Mouse (Mus musculus): ENCODE measurements around the gene Ptx4.

Gene Ptx4

DNA sequence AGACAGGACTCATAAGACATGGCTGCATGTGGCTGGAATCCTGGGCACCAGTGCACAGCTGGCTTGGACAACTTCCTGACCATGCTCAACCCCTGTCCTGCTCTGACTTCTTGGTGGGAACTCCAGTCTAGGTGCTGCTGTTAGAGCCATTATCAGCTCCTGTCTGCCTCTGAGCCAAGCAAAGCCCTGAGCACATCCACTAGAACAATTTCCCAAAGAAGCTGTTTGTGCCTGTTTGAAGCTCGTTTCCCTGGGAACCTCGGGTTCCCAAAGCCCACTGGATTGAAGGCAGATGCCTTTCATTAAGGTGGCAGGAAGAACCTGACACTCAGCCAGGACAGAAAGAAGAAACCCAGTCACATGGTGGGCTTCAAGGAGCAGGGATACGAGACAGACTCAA lies at the start of gene Ptx4:
TSS of gene Ptx4 (plus strand) at position 355 of the 400 bp plus-strand sequence.
- DNase-seq, result no peak

GRCm38 (mm10) chr17:25076906-25077305 lies 43.7 kb upstream of the Ptx4 start:
- no peak for DNase-seq

DNA sequence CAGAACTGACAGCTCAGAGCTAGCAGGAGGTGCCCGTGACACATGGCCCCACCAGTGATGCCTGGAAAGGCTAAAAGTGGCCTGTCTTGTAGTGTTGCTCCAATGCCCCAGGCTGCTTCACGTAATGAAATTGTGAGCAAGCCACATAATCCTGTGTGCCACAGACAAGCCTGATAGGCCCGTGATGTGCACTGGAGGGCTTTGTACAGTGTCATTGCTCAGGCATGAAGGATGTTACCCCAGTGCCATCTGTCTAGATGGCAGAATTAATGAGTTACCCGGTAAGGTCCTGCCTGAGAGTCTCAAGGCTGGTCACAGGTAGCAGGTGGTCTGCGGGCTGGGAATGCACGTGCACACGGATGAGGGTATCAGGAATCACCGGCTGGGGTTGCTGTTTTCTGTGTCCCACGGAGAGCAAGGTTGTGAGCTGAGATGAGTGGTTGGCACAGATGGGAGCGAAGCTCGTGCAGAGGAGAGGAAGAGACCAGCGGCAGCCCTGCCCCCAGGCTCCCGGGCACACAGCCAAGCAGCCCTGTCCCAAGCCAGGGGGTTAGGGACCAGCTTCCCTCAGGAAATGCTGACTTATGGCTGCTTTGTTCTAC lies 42.7 kb upstream of the Ptx4 start:
- peak; percentile 84 for DNase-seq

DNA sequence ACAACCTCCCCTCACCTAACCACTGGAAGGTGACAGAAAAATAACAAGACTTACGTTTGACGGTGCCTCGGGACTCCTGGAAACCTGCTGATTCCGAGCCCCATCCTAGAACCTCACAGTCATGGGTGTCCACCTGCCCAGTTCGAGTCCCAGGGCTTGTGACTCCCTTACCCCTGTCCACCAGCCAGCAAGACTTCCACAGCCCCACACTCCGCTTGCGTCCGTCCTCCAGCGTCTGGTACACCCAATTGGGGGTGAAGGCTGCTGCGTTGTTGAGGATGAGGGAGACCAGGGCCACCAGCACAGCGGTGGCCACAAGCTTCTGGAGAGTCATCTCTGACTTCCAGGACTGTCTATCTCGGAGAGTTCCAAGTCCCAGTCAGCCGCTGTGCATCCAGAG lies 40.4 kb upstream of the Ptx4 start:
- no peak for DNase-seq

DNA sequence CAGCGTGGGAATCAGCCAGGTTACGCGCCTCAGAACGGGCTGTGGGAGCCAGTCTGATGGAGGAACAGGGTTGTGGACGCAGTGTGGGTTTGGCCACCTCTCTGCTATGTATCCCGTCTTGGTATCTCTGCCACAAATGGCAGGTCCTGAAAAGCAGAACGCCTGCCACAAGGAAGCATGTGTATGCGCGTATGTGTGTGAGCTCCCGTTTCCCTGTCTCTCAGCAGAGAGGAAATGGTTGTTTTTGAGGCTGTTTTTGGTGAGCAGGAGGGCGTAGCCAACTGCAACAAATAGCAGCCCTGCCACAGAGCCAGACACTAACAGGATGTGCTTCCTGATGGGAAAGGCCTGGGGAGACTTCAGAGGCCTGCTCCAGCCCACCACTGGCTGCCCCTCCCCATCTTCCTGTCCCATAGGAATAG lies 39.6 kb upstream of the Ptx4 start:
- peak; percentile 91 for DNase-seq

DNA sequence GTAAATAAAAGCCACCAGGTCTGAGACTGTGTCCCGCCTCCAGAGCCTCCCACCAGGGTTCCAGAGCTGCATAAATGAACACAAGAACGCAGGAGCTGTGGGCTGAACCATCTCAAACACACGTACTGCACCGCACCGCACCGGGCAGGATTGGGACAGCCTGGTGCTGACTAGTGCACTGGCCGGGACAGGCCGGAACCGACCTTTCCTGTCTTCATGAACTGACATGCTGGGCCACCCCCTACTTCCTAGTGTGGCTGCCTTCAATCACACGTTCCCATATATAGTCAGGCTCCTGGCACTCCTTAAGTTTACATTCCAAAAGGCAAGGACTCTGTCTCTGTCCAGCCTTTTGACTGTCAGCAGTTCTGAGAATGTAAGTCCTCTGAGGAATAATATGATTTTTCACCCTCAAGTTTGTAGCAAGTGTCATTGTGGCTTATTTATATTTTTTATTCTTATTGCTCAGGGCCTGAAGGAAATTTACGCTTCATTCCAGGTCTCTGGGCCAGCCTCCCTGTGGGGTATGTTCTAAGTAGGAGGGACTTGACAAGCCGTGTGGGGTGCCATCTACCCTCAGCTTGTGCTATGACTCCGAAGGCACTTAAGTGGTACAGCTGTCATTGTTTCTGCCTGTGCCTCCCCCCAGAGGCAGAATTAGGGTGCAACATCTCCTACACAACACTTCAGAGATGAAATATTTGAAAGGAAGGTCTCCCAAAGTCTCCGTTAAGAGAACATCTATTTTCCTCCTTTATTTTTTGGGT lies 38.3 kb upstream of the Ptx4 start:
- DNase-seq, result peak; percentile 85

GRCm38 (mm10) chr17:25082887-25083286 lies 37.7 kb upstream of the Ptx4 start:
- no peak for DNase-seq

DNA sequence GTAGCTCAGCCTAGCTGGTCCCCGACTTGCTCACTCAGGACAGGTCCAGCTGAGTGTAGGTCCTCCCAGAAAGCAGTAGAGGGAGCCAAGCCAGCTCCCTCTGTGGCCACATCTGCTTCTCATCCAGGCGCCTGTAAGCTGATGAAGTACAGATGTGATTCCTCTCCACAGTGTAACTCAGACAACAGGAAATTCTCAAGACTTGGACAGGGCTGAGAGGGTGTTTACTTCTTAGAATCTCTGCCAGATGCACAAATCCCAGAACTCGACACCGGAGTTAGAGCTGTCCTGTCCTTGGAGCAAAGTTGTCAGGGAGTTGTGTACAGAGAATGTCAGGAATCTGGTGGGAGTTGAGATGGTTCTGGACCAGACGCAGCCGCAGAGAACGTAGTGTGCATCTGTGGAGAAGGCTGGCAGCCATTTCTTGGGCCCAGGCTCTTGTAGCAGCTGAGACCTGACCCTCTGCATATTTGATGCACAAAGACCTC lies 37.1 kb upstream of the Ptx4 start, which contains the start of gene Tmem204:
TSS of gene Tmem204 (minus strand) at position 148 of the 488 bp plus-strand sequence.
- peak; percentile 86 for DNase-seq

- no peak for DNase-seq
Measured at GRCm38 (mm10) chr17:25084835-25085385, 35.6 kb upstream of the Ptx4 start.

- no peak for DNase-seq
Measured at GRCm38 (mm10) chr17:25086724-25087123, 33.8 kb upstream of the Ptx4 start.

GRCm38 (mm10) chr17:25089158-25089557 lies 31.4 kb upstream of the Ptx4 start:
- no peak for DNase-seq

- no peak for DNase-seq
Measured at GRCm38 (mm10) chr17:25090450-25090849, 30.1 kb upstream of the Ptx4 start.

DNA sequence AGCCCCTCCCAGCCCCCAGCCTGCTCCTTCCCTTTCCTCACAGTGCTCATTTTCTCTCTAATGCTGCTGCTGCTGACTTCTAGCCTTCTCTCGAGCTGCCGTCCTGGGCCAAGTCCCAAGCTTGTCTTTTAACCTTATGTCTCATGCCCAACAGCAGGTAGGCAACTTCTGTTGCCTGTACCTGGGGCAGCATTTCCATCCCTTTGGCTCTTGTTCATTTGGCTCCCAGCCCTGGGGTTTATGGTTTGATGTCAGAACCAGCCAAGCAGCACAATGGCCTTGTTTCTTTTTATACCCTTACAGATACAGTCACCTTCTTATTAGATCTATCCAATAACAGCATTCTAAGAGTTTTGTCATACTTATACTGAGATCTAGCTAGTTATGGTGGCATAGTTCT lies 24.3 kb upstream of the Ptx4 start:
- no peak for DNase-seq

GRCm38 (mm10) chr17:25100052-25100451 lies 20.5 kb upstream of the Ptx4 start:
- no peak for DNase-seq

GRCm38 (mm10) chr17:25101338-25101737 lies 19.2 kb upstream of the Ptx4 start:
- DNase-seq, result no peak

- DNase-seq, result no peak
Measured at GRCm38 (mm10) chr17:25107786-25108185, 12.8 kb upstream of the Ptx4 start.

DNA sequence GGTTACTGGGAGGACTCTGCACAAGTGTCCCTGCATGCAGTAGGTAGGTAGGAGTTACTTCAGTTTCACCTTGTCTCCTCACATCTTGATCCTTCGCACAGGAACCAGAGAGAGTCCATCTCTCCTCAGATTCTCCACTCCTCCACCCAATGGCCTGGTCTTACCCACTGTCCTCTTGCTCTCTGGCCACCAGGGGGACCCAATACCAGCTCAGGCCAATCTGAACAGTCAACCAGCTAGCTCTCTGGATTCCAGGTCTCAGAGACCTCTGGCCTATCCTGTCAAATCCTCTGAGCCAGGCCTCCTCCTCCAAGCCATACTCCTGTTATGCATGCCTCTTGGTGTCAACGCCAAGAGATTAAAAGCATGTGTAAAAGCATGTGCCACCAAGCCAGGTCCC lies 11.0 kb upstream of the Ptx4 start:
- peak; percentile 73 for DNase-seq

DNA sequence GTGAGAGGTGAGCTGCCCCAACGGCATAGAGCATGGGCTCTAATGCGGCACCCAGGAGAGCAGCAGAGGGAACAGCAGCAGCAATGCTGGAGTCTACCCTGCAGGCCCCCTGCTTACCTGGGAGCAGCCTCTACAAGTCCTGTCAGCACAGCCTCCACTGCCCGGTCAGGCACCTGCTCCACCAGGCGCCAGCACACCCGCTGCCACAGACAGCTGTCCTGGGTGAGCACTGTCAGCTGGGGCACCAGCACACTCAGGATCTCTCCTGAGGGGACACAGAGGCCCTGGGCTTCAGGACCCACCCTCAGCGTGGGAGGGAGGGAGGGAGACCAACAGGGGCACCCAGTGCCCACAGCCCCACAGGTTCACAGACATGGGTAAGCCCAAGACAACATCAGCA lies 10.0 kb upstream of the Ptx4 start:
- DNase-seq, result no peak

- DNase-seq, result no peak
Measured at GRCm38 (mm10) chr17:25111220-25111619, 9.3 kb upstream of the Ptx4 start.

- DNase-seq, result peak; percentile 40
Measured at GRCm38 (mm10) chr17:25111739-25112422, 8.7 kb upstream of the Ptx4 start.

- no peak for DNase-seq
Measured at GRCm38 (mm10) chr17:25112423-25112810, 8.1 kb upstream of the Ptx4 start.

- no peak for DNase-seq
Measured at GRCm38 (mm10) chr17:25114908-25115645, 5.5 kb upstream of the Ptx4 start.

Data from lung, postnatal 36 days (tissue).